Mouse (Mus musculus): ENCODE results near the gene Gm17545.

Gm17545 gene

GRCm38 (mm10) chr9:22497021-22497767 is 43.1 kb downstream of the Gm17545 start:
- no peak for DNase-seq

GRCm38 (mm10) chr9:22502972-22503371 is 48.9 kb downstream of the Gm17545 start:
- DNase-seq: no peak

- DNase-seq: no peak
Measured at GRCm38 (mm10) chr9:22503581-22503980, 49.5 kb downstream of the Gm17545 start.

- DNase-seq: no peak
Measured at GRCm38 (mm10) chr9:22505574-22505973, 51.5 kb downstream of the Gm17545 start.
